Mouse (Mus musculus): Measurements from ENCODE around the gene Smim11. TPM values are rescaled to one million over a fixed set of nuclear protein-coding genes. Genes with fewer than 3 reads are reported as not detected.

Smim11 gene
- 143 and 151 TPM in 2 replicates for polyA plus RNA-seq (2014; fragmentation: Nextera tagmentation; extraction: Ambion mirVana)

GRCm38 (mm10) chr16:92300649-92301411 is at the start of gene Smim11:
TSS of gene Smim11 (plus strand) at chr16:92301286.
- H3K27me3 ChIP-seq (ENCODE audit: control insufficient read depth, insufficient read depth, low read length), result no peaks in the 10 kb centered on the region
- H3K4me2 ChIP-seq (replicated peaks; ENCODE audit: low read depth, low read length), result peak within 1 kb of the TSS; percentile 78
- H3K27ac ChIP-seq (ENCODE audit: low read length), result peak within 1 kb of the TSS; percentile 16; the same call in 1 of the 2 replicates
- peaks cover 7% of the 10 kb centered on the region; the same call in 1 of the 2 replicates for H3K36me3 ChIP-seq (ENCODE audit: control insufficient read depth, insufficient read depth, low read length)
- H3K9ac ChIP-seq (replicated peaks; ENCODE audit: low read depth, low read length), result peak within 1 kb of the TSS; percentile 73
- peaks cover 11% of the 10 kb centered on the region for H3K4me1 ChIP-seq (ENCODE audit: control insufficient read depth, insufficient read depth, low read length)
- H3K9me3 ChIP-seq (ENCODE audit: control insufficient read depth, low read depth, low read length), result no peaks in the 10 kb centered on the region
- WGBS, result 11% methylated on average over 32 of the region's 32 CpGs
- peak; percentile 93 for ATAC-seq (ENCODE audit: insufficient number of reproducible peaks, insufficient read depth, low FRiP score, low read depth)
- H3K4me3 ChIP-seq (ENCODE audit: low read depth, low read length), result peak within 1 kb of the TSS; percentile 68

- ATAC-seq (ENCODE audit: insufficient number of reproducible peaks, insufficient read depth, low FRiP score, low read depth), result no peak
- WGBS, result 74% methylated on average over 3 of the region's 3 CpGs
- Histone ChIP-seq H3K27me3 (ENCODE audit: control insufficient read depth, insufficient read depth, low read length) (no peaks in the 10 kb centered on the region), H3K9ac (replicated peaks; ENCODE audit: low read depth, low read length) (no peak overlapping the region), H3K9me3 (ENCODE audit: control insufficient read depth, low read depth, low read length) (no peaks in the 10 kb centered on the region), H3K4me2 (replicated peaks; ENCODE audit: low read depth, low read length) (no peak overlapping the region), H3K4me1 (ENCODE audit: control insufficient read depth, insufficient read depth, low read length) (no peaks in the 10 kb centered on the region), H3K27ac (ENCODE audit: low read length) (no peak overlapping the region), H3K4me3 (ENCODE audit: low read depth, low read length) (no peak overlapping the region), H3K36me3 (ENCODE audit: control insufficient read depth, insufficient read depth, low read length) (no peaks in the 10 kb centered on the region)
These were observed 46.8 kb upstream of the Smim11 start for GRCm38 (mm10) chr16:92254316-92254715.

- Histone ChIP-seq H3K36me3 (ENCODE audit: control insufficient read depth, insufficient read depth, low read length) (no peaks in the 10 kb centered on the region), H3K4me3 (ENCODE audit: low read depth, low read length) (no peak overlapping the region), H3K27ac (ENCODE audit: low read length) (no peak overlapping the region), H3K4me1 (ENCODE audit: control insufficient read depth, insufficient read depth, low read length) (no peaks in the 10 kb centered on the region), H3K9ac (replicated peaks; ENCODE audit: low read depth, low read length) (no peak overlapping the region), H3K4me2 (replicated peaks; ENCODE audit: low read depth, low read length) (no peak overlapping the region), H3K27me3 (ENCODE audit: control insufficient read depth, insufficient read depth, low read length) (no peaks in the 10 kb centered on the region), H3K9me3 (ENCODE audit: control insufficient read depth, low read depth, low read length) (no peaks in the 10 kb centered on the region)
- ATAC-seq (ENCODE audit: insufficient number of reproducible peaks, insufficient read depth, low FRiP score, low read depth), result no peak
- 61% methylated on average over 12 of the region's 12 CpGs for WGBS
These were observed 33.2 kb upstream of the Smim11 start for GRCm38 (mm10) chr16:92267861-92268260.

GRCm38 (mm10) chr16:92274516-92274915 is 26.6 kb upstream of the Smim11 start:
- H3K4me1 ChIP-seq (ENCODE audit: control insufficient read depth, insufficient read depth, low read length), result no peaks in the 10 kb centered on the region
- no peak overlapping the region for H3K4me3 ChIP-seq (ENCODE audit: low read depth, low read length)
- ATAC-seq (ENCODE audit: insufficient number of reproducible peaks, insufficient read depth, low FRiP score, low read depth), result no peak
- H3K36me3 ChIP-seq (ENCODE audit: control insufficient read depth, insufficient read depth, low read length), result no peaks in the 10 kb centered on the region
- no peak overlapping the region for H3K9ac ChIP-seq (replicated peaks; ENCODE audit: low read depth, low read length)
- WGBS, result 89% methylated on average over 5 of the region's 5 CpGs
- H3K4me2 ChIP-seq (replicated peaks; ENCODE audit: low read depth, low read length), result no peak overlapping the region
- no peak overlapping the region for H3K27ac ChIP-seq (ENCODE audit: low read length)
- H3K9me3 ChIP-seq (ENCODE audit: control insufficient read depth, low read depth, low read length), result no peaks in the 10 kb centered on the region
- no peaks in the 10 kb centered on the region for H3K27me3 ChIP-seq (ENCODE audit: control insufficient read depth, insufficient read depth, low read length)

GRCm38 (mm10) chr16:92275526-92275925 is 25.6 kb upstream of the Smim11 start:
- Histone ChIP-seq H3K36me3 (ENCODE audit: control insufficient read depth, insufficient read depth, low read length) (no peaks in the 10 kb centered on the region), H3K4me2 (replicated peaks; ENCODE audit: low read depth, low read length) (no peak overlapping the region), H3K9me3 (ENCODE audit: control insufficient read depth, low read depth, low read length) (no peaks in the 10 kb centered on the region), H3K4me1 (ENCODE audit: control insufficient read depth, insufficient read depth, low read length) (no peaks in the 10 kb centered on the region), H3K9ac (replicated peaks; ENCODE audit: low read depth, low read length) (no peak overlapping the region), H3K27me3 (ENCODE audit: control insufficient read depth, insufficient read depth, low read length) (no peaks in the 10 kb centered on the region), H3K27ac (ENCODE audit: low read length) (no peak overlapping the region), H3K4me3 (ENCODE audit: low read depth, low read length) (no peak overlapping the region)
- ATAC-seq (ENCODE audit: insufficient number of reproducible peaks, insufficient read depth, low FRiP score, low read depth), result no peak
- 78% methylated on average over 4 of the region's 4 CpGs for WGBS

- Histone ChIP-seq H3K4me1 (ENCODE audit: control insufficient read depth, insufficient read depth, low read length) (no peaks in the 10 kb centered on the region), H3K27me3 (ENCODE audit: control insufficient read depth, insufficient read depth, low read length) (no peaks in the 10 kb centered on the region)
- ATAC-seq (ENCODE audit: insufficient number of reproducible peaks, insufficient read depth, low FRiP score, low read depth), result no peak
These were observed 18.4 kb upstream of the Smim11 start for GRCm38 (mm10) chr16:92282671-92283070.

GRCm38 (mm10) chr16:92285068-92285467 is 16.0 kb upstream of the Smim11 start:
- Histone ChIP-seq H3K36me3 (ENCODE audit: control insufficient read depth, insufficient read depth, low read length) (no peaks in the 10 kb centered on the region), H3K4me1 (ENCODE audit: control insufficient read depth, insufficient read depth, low read length) (no peaks in the 10 kb centered on the region), H3K9me3 (ENCODE audit: control insufficient read depth, low read depth, low read length) (no peaks in the 10 kb centered on the region), H3K4me2 (replicated peaks; ENCODE audit: low read depth, low read length) (no peak overlapping the region), H3K9ac (replicated peaks; ENCODE audit: low read depth, low read length) (no peak overlapping the region), H3K27ac (ENCODE audit: low read length) (no peak overlapping the region), H3K27me3 (ENCODE audit: control insufficient read depth, insufficient read depth, low read length) (no peaks in the 10 kb centered on the region), H3K4me3 (ENCODE audit: low read depth, low read length) (no peak overlapping the region)
- WGBS, result 23% methylated on average over 10 of the region's 10 CpGs
- no peak for ATAC-seq (ENCODE audit: insufficient number of reproducible peaks, insufficient read depth, low FRiP score, low read depth)

More at GRCm38 (mm10) chr16:92282671-92283070, 18.4 kb upstream of the Smim11 start:
- Histone ChIP-seq H3K27ac (ENCODE audit: low read length) (no peak overlapping the region), H3K4me3 (ENCODE audit: low read depth, low read length) (no peak overlapping the region), H3K4me2 (replicated peaks; ENCODE audit: low read depth, low read length) (no peak overlapping the region), H3K36me3 (ENCODE audit: control insufficient read depth, insufficient read depth, low read length) (no peaks in the 10 kb centered on the region), H3K9ac (replicated peaks; ENCODE audit: low read depth, low read length) (no peak overlapping the region), H3K9me3 (ENCODE audit: control insufficient read depth, low read depth, low read length) (no peaks in the 10 kb centered on the region)
- WGBS, result 83% methylated on average over 5 of the region's 5 CpGs

- Histone ChIP-seq H3K4me1 (ENCODE audit: control insufficient read depth, insufficient read depth, low read length) (no peaks in the 10 kb centered on the region), H3K27me3 (ENCODE audit: control insufficient read depth, insufficient read depth, low read length) (no peaks in the 10 kb centered on the region), H3K27ac (ENCODE audit: low read length) (no peak overlapping the region), H3K4me2 (replicated peaks; ENCODE audit: low read depth, low read length) (no peak overlapping the region), H3K9ac (replicated peaks; ENCODE audit: low read depth, low read length) (no peak overlapping the region), H3K4me3 (ENCODE audit: low read depth, low read length) (no peak overlapping the region), H3K36me3 (ENCODE audit: control insufficient read depth, insufficient read depth, low read length) (no peaks in the 10 kb centered on the region), H3K9me3 (ENCODE audit: control insufficient read depth, low read depth, low read length) (no peaks in the 10 kb centered on the region)
- no peak for ATAC-seq (ENCODE audit: insufficient number of reproducible peaks, insufficient read depth, low FRiP score, low read depth)
- 14% methylated on average over 7 of the region's 7 CpGs for WGBS
These were observed 14.5 kb upstream of the Smim11 start for GRCm38 (mm10) chr16:92286609-92287008.

GRCm38 (mm10) chr16:92288778-92289177 is 12.3 kb upstream of the Smim11 start:
- H3K36me3 ChIP-seq (ENCODE audit: control insufficient read depth, insufficient read depth, low read length), result no peaks in the 10 kb centered on the region
- H3K4me1 ChIP-seq (ENCODE audit: control insufficient read depth, insufficient read depth, low read length), result no peaks in the 10 kb centered on the region
- no peak overlapping the region for H3K4me2 ChIP-seq (replicated peaks; ENCODE audit: low read depth, low read length)
- WGBS, result 65% methylated on average over 9 of the region's 9 CpGs
- no peak overlapping the region for H3K9ac ChIP-seq (replicated peaks; ENCODE audit: low read depth, low read length)
- H3K9me3 ChIP-seq (ENCODE audit: control insufficient read depth, low read depth, low read length), result no peaks in the 10 kb centered on the region
- H3K4me3 ChIP-seq (ENCODE audit: low read depth, low read length), result no peak overlapping the region
- ATAC-seq (ENCODE audit: insufficient number of reproducible peaks, insufficient read depth, low FRiP score, low read depth), result no peak
- H3K27ac ChIP-seq (ENCODE audit: low read length), result no peak overlapping the region
- no peaks in the 10 kb centered on the region for H3K27me3 ChIP-seq (ENCODE audit: control insufficient read depth, insufficient read depth, low read length)

All from stomach, embryonic 14.5 days (tissue).